Comparison of ENCODE assay signal across 8 mouse cellular contexts in the genomic region with DNA sequence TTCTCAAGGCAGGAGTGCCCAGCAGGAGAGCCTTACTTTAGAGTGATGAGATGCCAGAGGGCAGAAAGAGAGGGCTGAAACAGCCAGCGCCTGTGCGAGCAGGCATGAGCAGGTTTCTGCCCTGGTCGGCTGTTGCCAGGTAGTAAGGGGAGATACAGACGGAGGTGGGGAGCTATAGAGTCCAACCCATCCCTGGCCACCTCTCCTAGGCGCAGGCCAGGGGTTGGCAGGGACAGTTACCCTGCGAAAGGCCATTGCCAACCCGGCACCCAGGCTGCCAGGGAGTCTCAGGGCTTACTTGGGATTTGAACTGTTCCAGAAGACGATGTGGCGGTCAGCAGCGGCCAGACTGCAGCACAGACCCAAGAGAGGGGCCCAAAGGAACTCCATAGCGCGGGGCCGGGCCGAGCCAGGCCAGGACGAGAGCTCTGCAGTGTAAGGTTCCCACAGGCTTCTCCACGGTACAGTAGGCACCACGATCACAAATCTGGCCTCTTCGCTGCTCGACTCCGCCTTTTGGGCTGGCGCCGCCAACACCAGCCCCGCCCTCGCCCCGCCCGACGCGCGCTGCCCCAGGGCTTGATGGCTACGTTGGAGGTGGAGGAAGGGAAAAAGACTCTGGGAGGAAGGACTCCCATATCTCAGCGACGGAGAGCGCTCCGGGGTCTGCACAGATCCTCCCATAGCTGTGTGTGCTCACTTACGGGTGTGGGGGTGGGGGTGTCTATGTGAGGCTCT. TPM values are rescaled to one million over a fixed set of nuclear protein-coding genes. Genes with fewer than 3 reads are reported as not detected.
DNase-seq lines count a peak whose midpoint lies in the region; ATAC-seq and TF ChIP-seq lines count a peak whose summit lies in the region.

No protein-coding gene starts in this region.

- H3K9ac ChIP-seq in hindbrain, embryonic 13.5 days = peak overlapping the region; percentile 70

- H3K27me3 ChIP-seq in hindbrain, embryonic 13.5 days = peaks cover 63% of the 10 kb centered on the region

- WGBS in hindbrain, embryonic 13.5 days = 3% methylated on average over 35 of the region's 35 CpGs
- 11% methylated on average over 35 of the region's 35 CpGs for WGBS in macrophage (ENCODE audit: missing documents)

- peak; percentile 37 for DNase-seq in T-cell, adult 2 months (ENCODE audit: low spot score)
- peak; percentile 89 for DNase-seq in cerebellum, adult 9-10 months
- DNase-seq in frontal cortex, postnatal 36 days (ENCODE audit: low spot score in 2 of 2) = peak; percentile 75
- peak; percentile 79 to 80 for DNase-seq in left cerebral cortex, adult 2 months (ENCODE audit: extremely low spot score in 1 of 2, low spot score in 2 of 2)
- DNase-seq in retina, embryonic 14.5 days (ENCODE audit: low spot score) = peak; percentile 79

- intact Hi-C loops in left cerebral cortex, adult 2 months (cut with DNase I) = no loop called here

- H3K9me3 ChIP-seq in hindbrain, embryonic 13.5 days = no peaks in the 10 kb centered on the region

- peak overlapping the region; percentile 48 for H3K4me3 ChIP-seq in hindbrain, embryonic 13.5 days
- peak overlapping the region; percentile 61 for H3K4me3 ChIP-seq in left cerebral cortex, adult 2 months
- H3K4me3 ChIP-seq in macrophage (ENCODE audit: inconsistent target) = peak overlapping the region; percentile 33

- peak overlapping the region; percentile 60 for H3K27ac ChIP-seq in hindbrain, embryonic 13.5 days
- H3K27ac ChIP-seq in left cerebral cortex, adult 2 months = peak overlapping the region; percentile 87
- no peak overlapping the region for H3K27ac ChIP-seq in macrophage

- H3K4me2 ChIP-seq in hindbrain, embryonic 13.5 days = peak overlapping the region; percentile 90

- no peaks in the 10 kb centered on the region for H3K79me2 ChIP-seq in macrophage (ENCODE audit: inconsistent target)

- peak; percentile 57 for ATAC-seq in hindbrain, embryonic 13.5 days (ENCODE audit: low FRiP score)
- no peak for ATAC-seq in activated CD4-positive, CD25-positive, alpha-beta regulatory T cell, adult 4 months

- H3K36me3 ChIP-seq in hindbrain, embryonic 13.5 days = no peaks in the 10 kb centered on the region
- H3K36me3 ChIP-seq in macrophage (ENCODE audit: inconsistent target) = no peaks in the 10 kb centered on the region

- TF ChIP-seq CTCF in left cerebral cortex, adult 2 months (IDR thresholded peaks at IDR 0.05) = no peak; the same call in 1 of the 2 replicates

- peaks cover 43% of the 10 kb centered on the region for H3K4me1 ChIP-seq in hindbrain, embryonic 13.5 days (replicated peaks)

RNA-seq across cellular contexts. Expression of a gene that starts 1.6 kb away (rescaled TPM):
- 12.1 and 12.4 TPM in 2 replicates for polyA plus RNA-seq in hindbrain, embryonic 13.5 days (2015; fragmentation: Nextera tagmentation; extraction: Ambion mirVana)
- 1 to 10 TPM; 5.5 to 5.9 TPM for total RNA-seq in left cerebral cortex, adult 2 months (2021)
- total RNA-seq in macrophage (2018; cell fraction: chromatin; rRNA removed) = 1 to 10 TPM in 1 of 26 experiments, under 1 TPM in 1, not detected in 24; 0.45 to 1.2 TPM
- under 1 TPM in 14 of 26 experiments, not detected in 12; 0.07 to 0.27 (median 0.14) TPM for total RNA-seq in macrophage (2018; cell fraction: cytosol; rRNA removed)
- not detected for total RNA-seq in macrophage (2018; cell fraction: nucleus; rRNA removed)
- 0.20 to 0.25 TPM in 2 of 3 replicates, not detected in the other for polyA plus RNA-seq in macrophage (2018)
- not detected for polyA plus RNA-seq in activated CD4-positive, CD25-positive, alpha-beta regulatory T cell, adult 4 months (2017; shearing (Covaris generic))

RNA-seq across cellular contexts. Expression of a gene that starts 9.0 kb away (rescaled TPM):
- 34.6 and 38.0 TPM in 2 replicates for polyA plus RNA-seq in hindbrain, embryonic 13.5 days (2015; fragmentation: Nextera tagmentation; extraction: Ambion mirVana)
- total RNA-seq in left cerebral cortex, adult 2 months (2021) = 10 to 100 TPM; 36.0 to 38.6 TPM
- total RNA-seq in macrophage (2018; cell fraction: chromatin; rRNA removed) = 10 to 100 TPM; 10.1 to 54.1 (median 26.9) TPM
- 10 to 100 TPM; 25.4 to 52.8 (median 36.8) TPM for total RNA-seq in macrophage (2018; cell fraction: cytosol; rRNA removed)
- total RNA-seq in macrophage (2018; cell fraction: nucleus; rRNA removed) = 10 to 100 TPM; 10.0 to 78.4 (median 48.7) TPM
- polyA plus RNA-seq in macrophage (2018) = 18.0 to 31.9 TPM (median 31.9 TPM) in 3 replicates
- polyA plus RNA-seq in activated CD4-positive, CD25-positive, alpha-beta regulatory T cell, adult 4 months (2017; shearing (Covaris generic)) = 100 to 1,000 TPM; 195 to 254 TPM

RNA-seq across cellular contexts. Expression of a gene that starts 20.2 kb away (rescaled TPM):
- polyA plus RNA-seq in hindbrain, embryonic 13.5 days (2015; fragmentation: Nextera tagmentation; extraction: Ambion mirVana) = 74.4 and 76.2 TPM in 2 replicates
- total RNA-seq in left cerebral cortex, adult 2 months (2021) = 10 to 100 TPM; 50.9 to 53.1 TPM
- 10 to 100 TPM in 1 of 26 experiments, 1 to 10 TPM in 13, not detected in 12; 3.0 to 14.0 (median 6.7) TPM for total RNA-seq in macrophage (2018; cell fraction: chromatin; rRNA removed)
- total RNA-seq in macrophage (2018; cell fraction: cytosol; rRNA removed) = 10 to 100 TPM; 40.0 to 92.5 (median 59.1) TPM
- total RNA-seq in macrophage (2018; cell fraction: nucleus; rRNA removed) = 10 to 100 TPM in 21 of 26 experiments, 1 to 10 TPM in 5; 5.0 to 33.7 (median 15.3) TPM
- 23.7 to 90.4 TPM (median 70.3 TPM) in 3 replicates for polyA plus RNA-seq in macrophage (2018)
- 100 to 1,000 TPM; 124 to 160 TPM for polyA plus RNA-seq in activated CD4-positive, CD25-positive, alpha-beta regulatory T cell, adult 4 months (2017; shearing (Covaris generic))

RNA-seq across cellular contexts. Expression of a gene that starts 33.2 kb away (rescaled TPM):
- 64.3 and 68.1 TPM in 2 replicates for polyA plus RNA-seq in hindbrain, embryonic 13.5 days (2015; fragmentation: Nextera tagmentation; extraction: Ambion mirVana)
- total RNA-seq in left cerebral cortex, adult 2 months (2021) = 10 to 100 TPM; 82.8 to 85.1 TPM
- 1 to 10 TPM in 16 of 26 experiments, under 1 TPM in 4, not detected in 6; 0.34 to 8.2 (median 2.7) TPM for total RNA-seq in macrophage (2018; cell fraction: chromatin; rRNA removed)
- 1 to 10 TPM in 10 of 26 experiments, under 1 TPM in 14, not detected in 2; 0.04 to 2.4 (median 0.44) TPM for total RNA-seq in macrophage (2018; cell fraction: cytosol; rRNA removed)
- 10 to 100 TPM in 1 of 26 experiments, 1 to 10 TPM in 12, under 1 TPM in 9, not detected in 4; 0.20 to 10.8 (median 2.6) TPM for total RNA-seq in macrophage (2018; cell fraction: nucleus; rRNA removed)
- 0.22 TPM in 1 of 3 replicates, not detected in the others for polyA plus RNA-seq in macrophage (2018)
- polyA plus RNA-seq in activated CD4-positive, CD25-positive, alpha-beta regulatory T cell, adult 4 months (2017; shearing (Covaris generic)) = 1 to 10 TPM; 2.1 to 3.4 TPM

RNA-seq across cellular contexts. Expression of a gene that starts 33.6 kb away (rescaled TPM):
- 205 and 209 TPM in 2 replicates for polyA plus RNA-seq in hindbrain, embryonic 13.5 days (2015; fragmentation: Nextera tagmentation; extraction: Ambion mirVana)
- total RNA-seq in left cerebral cortex, adult 2 months (2021) = 10 to 100 TPM; 63.2 to 71.4 TPM
- 10 to 100 TPM in 7 of 26 experiments, 1 to 10 TPM in 14, under 1 TPM in 2, not detected in 3; 0.41 to 22.2 (median 5.8) TPM for total RNA-seq in macrophage (2018; cell fraction: chromatin; rRNA removed)
- total RNA-seq in macrophage (2018; cell fraction: cytosol; rRNA removed) = 10 to 100 TPM; 26.5 to 72.1 (median 41.4) TPM
- total RNA-seq in macrophage (2018; cell fraction: nucleus; rRNA removed) = 10 to 100 TPM in 16 of 26 experiments, 1 to 10 TPM in 10; 4.8 to 30.8 (median 15.0) TPM
- 30.5 to 54.3 TPM (median 43.8 TPM) in 3 replicates for polyA plus RNA-seq in macrophage (2018)
- 100 to 1,000 TPM; 275 to 319 TPM for polyA plus RNA-seq in activated CD4-positive, CD25-positive, alpha-beta regulatory T cell, adult 4 months (2017; shearing (Covaris generic))

Comparison
In these comparisons a context has a peak if more than half of its experiments do, and no peak if none do; other contexts are left out.
1. DNase-seq: peak in every context shown above with its lines; median percentile 89 in cerebellum, adult 9-10 months; 80 in left cerebral cortex, adult 2 months; 79 in retina, embryonic 14.5 days; 75 in frontal cortex, postnatal 36 days; 37 in T-cell, adult 2 months.
2. RNA of a gene that starts 1.6 kb away (polyA plus RNA-seq): 12.1 to 12.4 TPM in hindbrain, embryonic 13.5 days; 0.20 to 0.25 TPM in macrophage and not detected in activated CD4-positive, CD25-positive, alpha-beta regulatory T cell, adult 4 months; every median in the first group is over 10 times any median in the second.
3. Peak in every context shown above with its lines, with median percentiles within 50 percentile points of each other: H3K4me3 ChIP-seq.